Mouse (Mus musculus): Measurements from ENCODE around the gene Ube2t.

Gene Ube2t

DNA sequence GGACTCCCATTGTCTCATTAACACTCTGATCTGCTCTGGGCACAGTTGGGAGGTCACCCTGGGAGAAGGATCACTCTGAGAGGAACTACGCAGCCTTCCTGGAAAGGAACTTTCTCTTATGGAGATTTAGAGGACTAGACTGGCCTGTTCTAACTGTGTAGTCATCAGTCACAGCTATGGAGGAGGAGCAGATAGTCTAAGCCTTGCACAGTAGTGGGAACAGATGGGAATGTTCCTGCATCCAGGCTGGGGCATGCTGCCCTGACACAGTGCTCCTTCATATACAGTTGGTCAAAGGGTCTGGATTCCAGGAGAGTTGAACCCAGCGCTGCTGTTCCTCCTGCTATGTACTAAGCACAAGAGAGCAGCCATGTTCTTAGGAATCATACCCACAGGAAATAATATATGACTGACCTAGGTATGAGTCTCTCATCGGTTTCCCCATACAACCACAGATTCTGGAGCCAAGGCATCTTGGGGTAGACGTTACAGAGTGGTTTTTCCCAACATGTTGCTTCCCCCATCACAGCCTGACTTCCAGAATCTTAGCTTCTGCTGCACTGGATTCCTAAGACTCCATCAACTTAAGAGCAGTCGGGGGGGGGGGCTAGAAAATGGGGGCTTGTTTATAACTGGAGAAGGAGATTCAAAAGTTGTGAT, 58.0 kb downstream of the Ube2t start:
- in situ Hi-C loops (cut with MboI; ENCODE audit: low pct_unique_long_range_greater_than_20kb in 1 of 2, low sequenced_read_pairs in 2 of 2, unreplicated experiment in 1 of 2) = no loop called here

DNA sequence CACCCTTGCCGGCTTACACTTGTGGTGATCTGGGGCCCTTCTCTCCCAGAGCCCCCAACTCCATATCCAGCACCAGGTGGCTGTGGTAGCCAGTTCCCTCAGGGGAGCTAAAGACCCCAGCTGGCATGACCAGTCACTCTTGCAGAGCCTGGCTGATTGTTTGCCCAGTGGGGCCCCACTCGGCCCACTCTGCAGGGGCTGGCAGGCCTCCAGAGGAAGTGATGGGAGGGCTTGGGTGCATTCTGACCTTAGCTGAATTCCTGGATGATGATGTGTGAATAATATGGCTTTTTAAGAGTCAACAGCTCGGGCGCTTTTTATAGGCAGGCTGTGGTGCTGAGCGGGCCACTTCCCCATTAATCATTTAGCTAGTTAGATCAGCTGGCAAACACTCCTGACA, 58.6 kb downstream of the Ube2t start:
- in situ Hi-C loops (cut with MboI; ENCODE audit: low pct_unique_long_range_greater_than_20kb in 1 of 2, low sequenced_read_pairs in 2 of 2, unreplicated experiment in 1 of 2) = no loop called here

- in situ Hi-C loops (cut with MboI; ENCODE audit: low pct_unique_long_range_greater_than_20kb in 1 of 2, low sequenced_read_pairs in 2 of 2, unreplicated experiment in 1 of 2) = no loop called here
Observed at GRCm38 (mm10) chr1:135021936-135022335, 59.6 kb downstream of the Ube2t start.

GRCm38 (mm10) chr1:135023583-135023982, 61.2 kb downstream of the Ube2t start:
- in situ Hi-C loops (cut with MboI; ENCODE audit: low pct_unique_long_range_greater_than_20kb in 1 of 2, low sequenced_read_pairs in 2 of 2, unreplicated experiment in 1 of 2) = no loop called here
